Mouse (Mus musculus) heart, adult 11 months (tissue): ENCODE results near the gene Cox8a.
A peak's percentile ranks its signal among the peaks of the same experiment; 100 is the strongest.

Source experiments
- DNase-seq: peaks from one replicate; pipeline ENCODE4 v3.0.0; 2022

The Cox8a gene

GRCm38 (mm10) chr19:7222196-7222595, 4.8 kb upstream of the Cox8a start:
- peak; percentile 89 for DNase-seq

- no peak for DNase-seq
Observed at GRCm38 (mm10) chr19:7218753-7219152, 1.3 kb upstream of the Cox8a start.

- no peak for DNase-seq
Observed at GRCm38 (mm10) chr19:7217926-7218267, 481 bp upstream of the Cox8a start.

- no peak for DNase-seq
Observed at GRCm38 (mm10) chr19:7214484-7214883, 2.9 kb downstream of the Cox8a start.

GRCm38 (mm10) chr19:7213010-7213409, 4.4 kb downstream of the Cox8a start:
- DNase-seq, result no peak

- DNase-seq, result no peak
Observed at GRCm38 (mm10) chr19:7212216-7212615, 5.2 kb downstream of the Cox8a start.

GRCm38 (mm10) chr19:7209907-7210646, 7.3 kb downstream of the Cox8a start:
- no peak for DNase-seq

- peak; percentile 99 for DNase-seq
Observed at GRCm38 (mm10) chr19:7205753-7206736, 11.4 kb downstream of the Cox8a start, which contains the start of gene Otub1. Gene Otub1 (minus strand): TSS chr19:7206316.

GRCm38 (mm10) chr19:7205326-7205725, 12.1 kb downstream of the Cox8a start:
- no peak for DNase-seq

- DNase-seq, result no peak
Observed at GRCm38 (mm10) chr19:7204898-7205297, 12.5 kb downstream of the Cox8a start.

GRCm38 (mm10) chr19:7200427-7200826, 17.0 kb downstream of the Cox8a start:
- DNase-seq, result no peak

GRCm38 (mm10) chr19:7199089-7199488, 18.3 kb downstream of the Cox8a start:
- DNase-seq, result peak; percentile 90

GRCm38 (mm10) chr19:7197445-7197844, 20.0 kb downstream of the Cox8a start:
- DNase-seq, result no peak

- DNase-seq, result peak; percentile 94
Observed at GRCm38 (mm10) chr19:7196741-7197270, 20.6 kb downstream of the Cox8a start.

GRCm38 (mm10) chr19:7195900-7196728, 21.3 kb downstream of the Cox8a start:
- peak; percentile 94 for DNase-seq

GRCm38 (mm10) chr19:7192561-7192967, 24.9 kb downstream of the Cox8a start:
- DNase-seq, result no peak

- no peak for DNase-seq
Observed at GRCm38 (mm10) chr19:7191639-7192038, 25.8 kb downstream of the Cox8a start.

GRCm38 (mm10) chr19:7190986-7191385, 26.4 kb downstream of the Cox8a start:
- no peak for DNase-seq

GRCm38 (mm10) chr19:7189026-7189425, 28.4 kb downstream of the Cox8a start:
- no peak for DNase-seq

GRCm38 (mm10) chr19:7187157-7187556, 30.3 kb downstream of the Cox8a start:
- DNase-seq, result peak; percentile 79

- peak; percentile 81 for DNase-seq
Observed at GRCm38 (mm10) chr19:7185715-7186291, 31.6 kb downstream of the Cox8a start.

- peak; percentile 73 for DNase-seq
Observed at GRCm38 (mm10) chr19:7185059-7185458, 32.4 kb downstream of the Cox8a start.
